Mouse (Mus musculus) 3134 (cell line): ENCODE results near the gene Gm9048.
"Not testable (repeated sequence)": the region's sequence is repeated elsewhere in the genome, so short reads cannot be mapped to it uniquely, and the experiment has no call there.

Experiments used
- DNase-seq: peaks from one replicate; pipeline ENCODE4 v3.0.0-alpha.2; 2011; ENCODE audit warnings: low spot score; ENCODE audit not compliant: insufficient read length; ENCODE audit errors: extremely low read depth

Gm9048 gene

GRCm38 (mm10) chr10:118348579-118348978, at the start of gene Gm9048:
Gm9048 (minus strand) TSS chr10:118348679.
- DNase-seq = not testable (repeated sequence)

GRCm38 (mm10) chr10:118370443-118370842, 22.0 kb upstream of the Gm9048 start:
- peak; percentile 36 for DNase-seq

GRCm38 (mm10) chr10:118369518-118369917, 21.0 kb upstream of the Gm9048 start:
- no peak for DNase-seq

- not testable (repeated sequence) for DNase-seq
Measured at GRCm38 (mm10) chr10:118354005-118354404, 5.5 kb upstream of the Gm9048 start, which contains the start of gene Gm9049. Gm9049 (minus strand) TSS chr10:118354105.

- DNase-seq = not testable (repeated sequence)
Measured at GRCm38 (mm10) chr10:118343155-118343554, 5.3 kb downstream of the Gm9048 start, which contains the start of gene Gm9046. Gm9046 (minus strand) TSS chr10:118343255.

- not testable (repeated sequence) for DNase-seq
Measured at GRCm38 (mm10) chr10:118337731-118338130, 10.7 kb downstream of the Gm9048 start, which contains the start of gene Gm9045. Gm9045 (minus strand) TSS chr10:118337831.

- DNase-seq = not testable (repeated sequence)
Measured at GRCm38 (mm10) chr10:118332308-118332707, 16.2 kb downstream of the Gm9048 start, which contains the start of gene Gm9044. Gm9044 (minus strand) TSS chr10:118332408.

GRCm38 (mm10) chr10:118326869-118327268, 21.6 kb downstream of the Gm9048 start, which contains the start of gene Gm9040:
Gm9040 (minus strand) TSS chr10:118326969.
- not testable (repeated sequence) for DNase-seq

GRCm38 (mm10) chr10:118319024-118319423, 29.5 kb downstream of the Gm9048 start:
- DNase-seq = no peak

GRCm38 (mm10) chr10:118302133-118302532, 46.3 kb downstream of the Gm9048 start:
- DNase-seq = not testable (repeated sequence)
